Mouse (Mus musculus): ENCODE results near the gene Mcfd2. TPM values are rescaled to one million over a fixed set of nuclear protein-coding genes. Genes with fewer than 3 reads are reported as not detected.

Mcfd2 gene
- polyA plus RNA-seq, 1 experiment from 2014 or later = 148 TPM

- Histone ChIP-seq H3K9ac (replicated peaks) (peak overlapping the region; percentile 97), H3K36me3 (replicated peaks; ENCODE audit: insufficient read depth, low read length) (no peaks in the 10 kb centered on the region; the same call in 1 of the 2 replicates), H3K9me3 (ENCODE audit: low read length) (no peaks in the 10 kb centered on the region), H3K27ac (ENCODE audit: low read depth) (peak overlapping the region; percentile 99), H3K27me3 (ENCODE audit: insufficient read depth, low read length) (no peaks in the 10 kb centered on the region), H3K4me3 (ENCODE audit: low read depth, low read length) (peak overlapping the region; percentile 88), H3K4me2 (ENCODE audit: low read depth, low read length) (peak overlapping the region; percentile 99), H3K4me1 (ENCODE audit: insufficient read depth) (peaks cover 56% of the 10 kb centered on the region)
- DNase-seq (peak; percentile 59), ATAC-seq (no peak)
- WGBS (ENCODE audit: insufficient replicate concordance) = 8% methylated on average over 21 of the region's 21 CpGs
- TF ChIP-seq CTCF (IDR thresholded peaks at IDR 0.05; ENCODE audit: low read depth) (no peak), EP300 (IDR thresholded peaks at IDR 0.05; ENCODE audit: low read depth) (no peak)
Measured at GRCm38 (mm10) chr17:87283755-87284481, 18.2 kb upstream of the Mcfd2 start.

GRCm38 (mm10) chr17:87283055-87283754, 17.5 kb upstream of the Mcfd2 start:
- ATAC-seq = peak; percentile 43
- DNase-seq = peak; percentile 70
- WGBS (ENCODE audit: insufficient replicate concordance) = under 1% methylated on average over 49 of the region's 56 CpGs

DNA sequence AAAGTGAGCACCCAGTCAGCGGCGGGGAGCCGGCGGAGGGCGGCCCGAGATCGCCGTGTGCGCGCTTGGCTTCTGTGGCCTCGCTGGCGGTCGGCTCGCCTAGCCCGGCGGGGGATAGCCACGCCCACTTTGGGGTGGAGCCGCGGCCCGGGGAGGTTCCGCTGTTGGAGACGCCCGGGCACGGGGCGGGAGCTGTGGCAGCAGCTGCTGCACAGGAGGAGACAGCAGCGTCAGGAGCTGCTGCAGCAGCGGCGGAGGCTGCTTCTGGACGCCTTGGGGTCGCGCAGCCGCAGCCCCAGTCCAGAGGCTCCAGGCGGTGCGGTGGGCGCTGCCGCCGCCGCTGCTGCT, 16.9 kb upstream of the Mcfd2 start, which contains the start of gene Ttc7:
Ttc7 (plus strand) TSS at position 181 of the 348 bp plus-strand sequence.
- no peak for TF ChIP-seq CTCF (IDR thresholded peaks at IDR 0.05; ENCODE audit: low read depth)
- TF ChIP-seq EP300 (IDR thresholded peaks at IDR 0.05; ENCODE audit: low read depth) = no peak
- WGBS (ENCODE audit: insufficient replicate concordance) = under 1% methylated on average over 37 of the region's 38 CpGs
- Histone ChIP-seq H3K27me3 (ENCODE audit: insufficient read depth, low read length) (no peaks in the 10 kb centered on the region), H3K4me2 (ENCODE audit: low read depth, low read length) (peak within 1 kb of the TSS; percentile 99), H3K36me3 (replicated peaks; ENCODE audit: insufficient read depth, low read length) (no peaks in the 10 kb centered on the region; the same call in 1 of the 2 replicates), H3K4me3 (ENCODE audit: low read depth, low read length) (peak within 1 kb of the TSS; percentile 88), H3K4me1 (ENCODE audit: insufficient read depth) (peaks cover 50% of the 10 kb centered on the region), H3K27ac (ENCODE audit: low read depth) (peak within 1 kb of the TSS; percentile 99), H3K9ac (replicated peaks) (peak within 1 kb of the TSS; percentile 97), H3K9me3 (ENCODE audit: low read length) (no peaks in the 10 kb centered on the region)
- peak; percentile 99 for DNase-seq
- peak; percentile 90 for ATAC-seq

More at GRCm38 (mm10) chr17:87283055-87283754, 17.5 kb upstream of the Mcfd2 start:
- Histone ChIP-seq H3K27me3 (ENCODE audit: insufficient read depth, low read length) (no peaks in the 10 kb centered on the region), H3K4me3 (ENCODE audit: low read depth, low read length) (peak overlapping the region; percentile 88), H3K4me1 (ENCODE audit: insufficient read depth) (peaks cover 54% of the 10 kb centered on the region), H3K27ac (ENCODE audit: low read depth) (peak overlapping the region; percentile 99), H3K4me2 (ENCODE audit: low read depth, low read length) (peak overlapping the region; percentile 99), H3K36me3 (replicated peaks; ENCODE audit: insufficient read depth, low read length) (no peaks in the 10 kb centered on the region; the same call in 1 of the 2 replicates), H3K9me3 (ENCODE audit: low read length) (no peaks in the 10 kb centered on the region), H3K9ac (replicated peaks) (peak overlapping the region; percentile 97)
- TF ChIP-seq EP300 (IDR thresholded peaks at IDR 0.05; ENCODE audit: low read depth) = no peak
- no peak for TF ChIP-seq CTCF (IDR thresholded peaks at IDR 0.05; ENCODE audit: low read depth)

- Histone ChIP-seq H3K27me3 (ENCODE audit: insufficient read depth, low read length) (no peaks in the 10 kb centered on the region), H3K4me3 (ENCODE audit: low read depth, low read length) (peak overlapping the region; percentile 88), H3K27ac (ENCODE audit: low read depth) (peak overlapping the region; percentile 99), H3K4me2 (ENCODE audit: low read depth, low read length) (peak overlapping the region; percentile 99), H3K9ac (replicated peaks) (peak overlapping the region; percentile 97), H3K9me3 (ENCODE audit: low read length) (no peaks in the 10 kb centered on the region), H3K36me3 (replicated peaks; ENCODE audit: insufficient read depth, low read length) (no peaks in the 10 kb centered on the region; the same call in 1 of the 2 replicates), H3K4me1 (ENCODE audit: insufficient read depth) (peaks cover 49% of the 10 kb centered on the region)
- ATAC-seq = peak; percentile 85
- TF ChIP-seq CTCF (IDR thresholded peaks at IDR 0.05; ENCODE audit: low read depth) (no peak), EP300 (IDR thresholded peaks at IDR 0.05; ENCODE audit: low read depth) (no peak)
- DNase-seq = peak; percentile 96
- WGBS (ENCODE audit: insufficient replicate concordance) = 0% methylated on average over 44 of the region's 44 CpGs
Measured at GRCm38 (mm10) chr17:87282007-87282705, 16.4 kb upstream of the Mcfd2 start.

GRCm38 (mm10) chr17:87275363-87276341, 9.9 kb upstream of the Mcfd2 start:
- no peak for TF ChIP-seq EP300 (IDR thresholded peaks at IDR 0.05; ENCODE audit: low read depth)
- no peak for TF ChIP-seq CTCF (IDR thresholded peaks at IDR 0.05; ENCODE audit: low read depth)
- peaks cover 10% of the 10 kb centered on the region; the same call in 1 of the 2 replicates for H3K4me1 ChIP-seq (ENCODE audit: insufficient read depth)
- H3K36me3 ChIP-seq (replicated peaks; ENCODE audit: insufficient read depth, low read length) = no peaks in the 10 kb centered on the region
- H3K27me3 ChIP-seq (ENCODE audit: insufficient read depth, low read length) = no peaks in the 10 kb centered on the region
- 48% methylated on average over 15 of the region's 15 CpGs for WGBS (ENCODE audit: insufficient replicate concordance)
- H3K27ac ChIP-seq (ENCODE audit: low read depth) = 0 out of 2 replicates have a peak overlapping the region, but pooled peaks have one; percentile 30
- ATAC-seq (peak; percentile 35), DNase-seq (no peak)
- peak overlapping the region; percentile 40; the same call in 1 of the 2 replicates for H3K4me2 ChIP-seq (ENCODE audit: low read depth, low read length)
- H3K9me3 ChIP-seq (ENCODE audit: low read length) = no peaks in the 10 kb centered on the region
- H3K9ac ChIP-seq (replicated peaks) = no peak overlapping the region
- H3K4me3 ChIP-seq (ENCODE audit: low read depth, low read length) = no peak overlapping the region

All from liver, postnatal 0 days (tissue).